Mouse (Mus musculus) heart, adult 9 months (tissue): Measurements from ENCODE around the gene Lin7c.

Experiments
- DNase-seq, 2 experiments: peaks; one replicate each; pipeline ENCODE4 v3.0.0; 2022; ENCODE audit warnings: low spot score in 2 of 2

Lin7c gene

DNA sequence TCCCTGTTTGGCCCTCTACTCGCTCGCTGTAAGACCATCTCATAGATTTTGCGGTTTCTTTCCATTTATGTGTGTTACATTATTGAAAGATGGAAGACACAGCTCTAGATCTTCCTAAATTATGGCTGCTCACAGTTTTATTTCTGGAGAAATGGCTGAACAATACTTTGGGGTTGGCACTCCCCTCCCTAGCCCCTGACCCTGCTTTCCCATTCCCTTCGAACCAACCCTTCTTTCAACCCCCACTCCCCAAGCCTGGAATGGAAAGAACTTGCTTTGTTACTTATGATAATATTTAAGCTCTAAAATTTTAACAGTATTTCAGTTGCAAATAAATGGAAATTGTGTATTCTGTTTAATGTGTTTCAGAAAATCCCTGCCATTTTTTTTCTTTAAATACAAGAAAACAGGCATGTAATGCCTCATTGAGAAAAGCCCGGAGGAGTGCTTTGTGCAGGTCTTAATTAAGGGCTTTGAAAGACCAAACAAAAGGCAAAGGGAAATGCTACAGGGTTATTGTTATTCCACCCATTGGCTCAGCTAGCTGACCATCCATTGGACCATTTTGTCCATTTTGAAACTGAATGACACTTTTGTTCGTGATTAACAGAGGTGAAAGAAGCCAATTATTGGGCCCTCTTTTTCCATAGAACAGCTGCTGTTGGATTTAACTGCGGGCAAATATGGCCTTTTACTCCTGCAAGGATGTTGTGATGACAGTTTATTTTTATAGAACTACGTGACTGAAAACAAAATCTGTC lies 52.3 kb downstream of the Lin7c start:
- DNase-seq = no peak

DNA sequence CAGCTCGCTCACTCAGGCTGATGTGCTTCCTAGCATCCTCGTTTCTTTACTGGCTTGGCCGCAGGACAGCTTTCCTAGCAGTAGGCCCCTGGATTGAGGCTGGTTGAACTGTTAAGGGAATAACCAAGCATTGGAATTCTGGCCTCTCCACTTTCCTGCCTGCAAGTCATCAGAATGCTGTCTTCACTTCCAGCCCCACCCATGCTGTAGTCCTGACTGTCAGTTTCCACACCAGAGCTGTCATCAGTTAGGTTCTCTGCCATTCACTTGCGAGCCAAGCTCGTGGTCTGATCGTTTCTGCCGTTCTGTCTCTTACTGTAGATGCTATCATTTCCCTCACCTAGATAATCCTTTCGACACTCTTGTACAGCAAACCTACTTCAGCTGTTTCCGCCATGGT lies 54.3 kb downstream of the Lin7c start:
- DNase-seq = peak; percentile 32 to 53

DNA sequence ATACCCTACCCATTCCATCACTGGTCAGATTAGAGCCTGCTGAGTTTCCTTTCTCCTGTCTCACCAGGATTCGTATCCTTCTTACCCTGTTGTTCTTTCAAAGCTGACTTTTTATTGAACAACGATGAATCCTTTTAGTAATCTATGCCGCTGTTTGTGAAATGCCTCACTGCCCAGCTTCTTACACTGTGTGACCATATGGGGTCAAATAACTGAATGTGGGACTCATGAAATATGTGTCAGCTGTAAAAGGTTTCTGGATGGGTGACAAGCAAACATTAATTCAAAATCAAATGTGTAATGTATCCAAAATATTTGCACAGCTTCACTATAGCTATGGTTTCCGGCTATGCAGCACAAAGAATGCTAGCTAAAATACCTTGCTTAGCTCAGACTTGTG lies 54.9 kb downstream of the Lin7c start:
- DNase-seq = no peak

DNA sequence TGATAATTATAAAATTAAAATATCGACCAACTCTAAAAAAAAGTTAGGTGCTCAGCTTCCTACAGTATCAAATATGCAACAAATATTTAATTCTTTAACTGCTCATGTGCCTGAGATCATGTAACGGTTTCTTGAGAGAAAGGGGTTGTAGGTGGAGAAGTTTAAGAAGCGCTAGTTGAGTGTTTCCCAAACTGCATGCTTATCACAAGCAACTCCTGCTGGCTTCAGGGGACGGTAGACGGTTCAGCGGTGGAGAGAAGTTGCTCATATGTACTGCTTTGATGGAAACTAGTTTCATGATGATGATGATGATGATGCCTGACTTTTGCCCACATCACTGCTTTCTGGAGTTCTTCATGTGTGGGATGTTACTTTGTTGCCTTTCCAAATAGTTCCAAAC lies 55.8 kb downstream of the Lin7c start:
- no peak for DNase-seq

DNA sequence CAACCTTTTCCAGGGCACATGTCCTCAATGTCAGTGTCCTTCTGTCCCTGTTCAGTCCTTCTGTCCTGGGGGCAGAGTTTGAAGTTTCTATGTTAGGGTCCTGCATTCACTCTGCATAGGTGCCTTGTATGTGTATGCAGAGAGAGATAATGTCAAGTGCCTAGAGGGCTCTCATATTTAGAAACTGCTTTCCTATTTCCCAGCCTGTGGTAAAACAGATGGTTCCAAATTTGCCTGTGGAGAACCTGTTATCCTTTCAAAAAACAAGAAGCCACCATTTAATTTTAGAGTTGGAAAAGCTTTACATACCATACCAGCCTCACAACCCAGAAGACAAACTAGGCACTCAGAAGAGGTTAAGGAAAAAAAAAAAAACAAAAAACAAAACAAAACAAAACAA lies 58.9 kb downstream of the Lin7c start:
- no peak for DNase-seq

DNA sequence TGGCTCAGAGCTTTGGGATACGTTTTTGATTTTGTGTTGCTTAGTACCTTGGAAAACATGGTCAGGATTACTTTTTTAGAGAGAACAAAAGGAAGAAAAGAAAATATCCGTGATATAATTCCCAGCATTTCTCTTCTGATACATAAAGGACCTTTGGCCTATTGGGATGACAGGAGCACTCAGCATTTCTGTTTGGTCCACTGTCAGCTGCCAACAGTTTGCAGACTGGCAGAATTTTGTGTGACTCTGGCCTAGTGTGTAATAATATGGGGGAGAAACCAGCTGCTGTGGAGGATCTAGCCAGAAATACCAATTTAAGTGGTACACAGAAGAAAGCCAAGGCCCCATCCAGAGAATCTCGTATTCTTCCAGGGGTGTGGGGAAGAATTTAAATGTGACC lies 59.7 kb downstream of the Lin7c start:
- no peak for DNase-seq
